Mouse (Mus musculus) cerebellum, adult 2 months (tissue): ENCODE data around the gene Il20rb.

ENCODE experiments used
- CTCF ChIP-seq: fragments of 200-500 bp; IDR thresholded peaks from 2 replicates; pipeline ENCODE4 v1.5.1; 2011; ENCODE audit warnings: low read depth, mild to moderate bottlenecking, control low read depth, low read length, moderate library complexity, borderline replicate concordance; ENCODE audit not compliant: insufficient read depth
- POLR2A ChIP-seq: fragments of 200-500 bp; IDR thresholded peaks from 2 replicates; pipeline ENCODE4 v1.6.1; 2011; ENCODE audit warnings: low read length, control low read depth, borderline replicate concordance; ENCODE audit not compliant: insufficient read depth

GRCm38 (mm10) chr9:100438994-100439393, 47.6 kb downstream of the Il20rb start:
- TF ChIP-seq CTCF, result no peak
- TF ChIP-seq POLR2A, result no peak
